Mouse (Mus musculus) limb, embryonic 11.5 days (tissue): ENCODE measurements around the gene Gosr2. TPM values are rescaled to one million over a fixed set of nuclear protein-coding genes. Genes with fewer than 3 reads are reported as not detected.

Experiments
- ATAC-seq: fragments of 200-750 bp; cut with Nextera tagmentation; 2 replicates; pipeline ENCODE4 v1.8.0; 2017; ENCODE audit warnings: low read depth; ENCODE audit not compliant: insufficient number of reproducible peaks, low FRiP score, low TSS enrichment
- DNase-seq: peaks from one replicate; pipeline ENCODE4 v3.0.0-alpha.2; 2015; ENCODE audit warnings: low spot score
- H3K27ac ChIP-seq: fragments of 300-500 bp; sonication (generic); replicated peaks from 2 replicates; pipeline ENCODE4 v1.5.1; 2014; ENCODE audit warnings: low read depth, mild to moderate bottlenecking, low read length
- H3K27me3 ChIP-seq: fragments of 300-500 bp; sonication (generic); 2 replicates; pipeline ENCODE4 v1.6.1; 2014; ENCODE audit warnings: mild to moderate bottlenecking, low read length, mixed read lengths; ENCODE audit not compliant: control insufficient read depth, insufficient read depth
- H3K36me3 ChIP-seq: fragments of 300-500 bp; sonication (generic); 2 replicates; pipeline ENCODE4 v1.6.1; 2014; ENCODE audit warnings: mild to moderate bottlenecking, low read length, moderate library complexity, mixed read lengths; ENCODE audit not compliant: control insufficient read depth, insufficient read depth
- H3K4me1 ChIP-seq: fragments of 300-500 bp; sonication (generic); 2 replicates; pipeline ENCODE4 v1.6.1; 2014; ENCODE audit warnings: low read length, mixed read lengths; ENCODE audit not compliant: control insufficient read depth, insufficient read depth
- H3K4me2 ChIP-seq: fragments of 300-500 bp; sonication (generic); 2 replicates; pipeline ENCODE4 v1.6.1; 2014; ENCODE audit warnings: low read depth, mild to moderate bottlenecking, moderate library complexity; ENCODE audit not compliant: severe bottlenecking
- H3K4me3 ChIP-seq: fragments of 300-500 bp; sonication (generic); 2 replicates; pipeline ENCODE4 v1.5.1; 2014; ENCODE audit warnings: low read depth, low read length
- H3K9ac ChIP-seq: fragments of 300-500 bp; sonication (generic); 2 replicates; pipeline ENCODE4 v1.6.1; 2014; ENCODE audit warnings: mild to moderate bottlenecking, low read length
- H3K9me3 ChIP-seq: fragments of 300-500 bp; sonication (generic); 2 replicates; pipeline ENCODE4 v1.6.1; 2016; ENCODE audit warnings: low read length; ENCODE audit not compliant: control insufficient read depth
- WGBS: fragments of 180-500 bp; shearing (Covaris S2); extraction: QIAGEN DNeasy Blood & Tissue Kit; methylation state at CpG from one replicate; pipeline ENCODE4 v1.1.7; 2014; 5-methylcytosine and 5-hydroxymethylcytosine counted together
- polyA plus RNA-seq: library from polyadenylated mRNA; unstranded; fragments of >200 nt; fragmentation: Nextera tagmentation; extraction: Ambion mirVana; gene quantifications from 2 replicates; pipeline ENCODE4 v1.2.1, GENCODE M21; 2014

The Gosr2 gene
- polyA plus RNA-seq, 1 experiment from 2014 or later = 83.2 TPM

DNA sequence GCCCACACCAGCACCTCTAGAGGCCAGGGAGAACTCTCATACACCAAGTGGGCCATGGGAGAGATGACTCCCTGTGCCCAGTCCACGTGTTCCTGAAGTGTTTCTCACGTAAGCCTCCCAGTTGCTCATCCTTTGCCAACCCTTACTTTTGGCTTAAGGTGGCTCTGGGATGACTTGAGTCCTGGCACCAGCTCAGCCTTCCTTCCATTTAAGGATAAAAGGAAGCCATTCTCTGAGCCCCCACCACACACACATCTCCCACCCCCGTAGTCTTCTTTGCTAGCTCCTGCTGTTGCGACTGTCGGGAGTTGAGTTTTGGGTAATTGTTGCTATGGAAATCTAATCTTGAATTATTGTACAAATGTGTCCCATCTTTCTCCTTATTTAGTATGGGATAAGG lies 35.2 kb downstream of the Gosr2 start:
- no peaks in the 10 kb centered on the region for H3K36me3 ChIP-seq
- H3K9me3 ChIP-seq = no peaks in the 10 kb centered on the region
- no peaks in the 10 kb centered on the region for H3K27me3 ChIP-seq
- H3K9ac ChIP-seq = no peak overlapping the region
- H3K4me3 ChIP-seq = no peak overlapping the region
- H3K27ac ChIP-seq = no peak overlapping the region
- H3K4me2 ChIP-seq = no peak overlapping the region
- ATAC-seq (no peak), DNase-seq (no peak)
- peaks cover 2% of the 10 kb centered on the region; the same call in 1 of the 2 replicates for H3K4me1 ChIP-seq
- 76% methylated on average over 5 of the region's 5 CpGs for WGBS

DNA sequence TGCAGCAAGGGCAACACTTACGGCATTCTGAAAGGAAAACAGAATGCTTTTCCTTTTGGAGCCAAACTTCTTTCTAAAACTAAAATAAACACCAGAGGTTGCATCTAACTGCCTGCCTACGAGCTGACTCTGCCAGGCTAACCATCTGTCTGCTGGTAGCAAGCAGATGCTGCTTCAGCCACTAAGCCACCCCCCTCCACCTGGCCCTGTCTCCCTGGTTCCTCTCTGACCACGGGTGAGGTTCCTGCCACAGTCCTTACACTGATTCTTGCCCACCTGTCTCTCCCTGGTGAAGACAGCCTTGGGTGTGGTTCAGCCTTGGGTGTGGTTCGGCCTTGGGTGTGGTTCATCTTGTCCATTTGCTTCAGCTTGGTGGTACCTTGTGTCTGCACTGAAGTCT lies 35.8 kb downstream of the Gosr2 start:
- H3K9ac ChIP-seq = no peak overlapping the region
- ATAC-seq = no peak
- H3K9me3 ChIP-seq = no peaks in the 10 kb centered on the region
- H3K4me2 ChIP-seq = no peak overlapping the region
- H3K27ac ChIP-seq = no peak overlapping the region
- no peak overlapping the region for H3K4me3 ChIP-seq
- H3K4me1 ChIP-seq = peaks cover under 1% of the 10 kb centered on the region; the same call in 1 of the 2 replicates
- WGBS = 66% methylated on average over 4 of the region's 4 CpGs
- no peaks in the 10 kb centered on the region for H3K27me3 ChIP-seq
- H3K36me3 ChIP-seq = no peaks in the 10 kb centered on the region
- DNase-seq = no peak

DNA sequence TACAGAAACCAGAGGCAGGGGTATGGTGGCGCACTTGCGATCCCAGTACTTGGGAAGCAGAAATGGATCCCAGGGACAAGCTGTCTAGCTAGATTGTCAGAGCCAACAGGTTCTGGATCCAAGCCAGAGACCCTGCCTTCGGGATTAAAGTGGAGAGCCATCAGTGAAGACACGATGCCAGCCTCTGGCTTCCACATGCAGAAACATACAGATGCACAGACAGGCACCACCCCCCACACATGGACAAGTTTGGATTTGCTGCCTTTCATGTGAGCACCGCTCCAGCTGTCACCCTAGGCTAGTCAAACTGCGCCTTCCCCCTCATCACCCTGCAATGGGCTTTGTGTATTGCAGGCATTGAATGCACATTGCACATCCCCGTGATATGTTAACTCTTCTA lies 39.5 kb downstream of the Gosr2 start:
- Histone ChIP-seq H3K4me3 (no peak overlapping the region), H3K4me1 (no peaks in the 10 kb centered on the region), H3K27ac (no peak overlapping the region), H3K27me3 (peaks cover 6% of the 10 kb centered on the region), H3K36me3 (no peaks in the 10 kb centered on the region), H3K9me3 (no peaks in the 10 kb centered on the region), H3K9ac (no peak overlapping the region), H3K4me2 (no peak overlapping the region)
- DNase-seq = no peak
- 83% methylated on average over 7 of the region's 7 CpGs for WGBS
- no peak for ATAC-seq

DNA sequence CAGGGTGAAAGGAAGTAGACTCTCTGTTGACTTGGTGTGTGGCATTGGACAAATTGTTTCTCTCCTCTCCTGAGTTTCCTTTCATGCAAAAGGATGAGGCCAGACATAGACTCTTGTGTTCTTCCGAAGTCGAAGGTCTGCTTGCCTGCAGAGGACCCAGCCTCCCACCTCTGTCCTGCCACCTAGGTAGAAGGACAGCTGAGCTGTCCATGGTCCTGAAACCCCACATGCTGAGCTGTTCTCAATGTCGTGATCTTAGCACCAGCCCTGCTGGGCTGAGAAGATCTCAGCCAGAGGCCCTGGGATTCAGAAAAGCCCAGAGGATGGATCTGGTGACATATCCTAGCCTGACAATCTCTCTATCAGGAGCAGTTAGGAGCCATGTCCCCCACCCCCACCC lies 41.2 kb downstream of the Gosr2 start:
- 8% methylated on average over 3 of the region's 3 CpGs for WGBS
- peaks cover 16% of the 10 kb centered on the region for H3K27me3 ChIP-seq

DNA sequence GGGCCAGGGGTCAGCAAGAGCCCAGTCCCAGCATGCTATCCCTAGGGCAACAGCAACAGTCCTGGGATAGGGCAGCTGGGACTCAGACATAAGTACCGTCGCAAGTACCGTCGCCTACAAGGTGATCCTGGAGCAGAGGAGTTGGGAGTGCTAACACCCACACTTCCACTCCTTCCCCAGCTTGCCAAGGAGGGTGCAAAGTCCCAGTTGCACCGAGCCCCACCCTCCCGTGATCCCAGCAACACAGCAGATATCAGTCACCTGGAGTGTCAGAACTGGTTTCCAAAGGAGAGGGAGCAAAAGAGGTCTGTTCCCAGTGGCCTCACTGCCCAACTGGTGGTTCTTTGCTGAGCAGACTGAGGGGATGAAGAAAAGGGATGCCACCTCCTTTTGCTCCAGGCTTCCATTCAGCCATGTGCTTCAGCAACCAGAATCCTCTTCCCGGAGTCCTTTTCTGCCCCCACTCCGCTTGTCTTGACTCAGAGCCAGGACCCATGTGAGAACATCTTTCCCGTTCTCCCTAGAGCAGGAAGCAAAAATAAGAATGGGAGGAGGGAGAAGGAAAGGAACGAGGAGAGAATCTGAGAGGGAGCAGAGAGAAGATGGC lies 44.2 kb downstream of the Gosr2 start:
- no peaks in the 10 kb centered on the region for H3K9me3 ChIP-seq
- H3K27ac ChIP-seq = no peak overlapping the region
- H3K4me3 ChIP-seq = no peak overlapping the region
- H3K4me1 ChIP-seq = peaks cover 8% of the 10 kb centered on the region
- ATAC-seq (no peak), DNase-seq (no peak)
- peaks cover 44% of the 10 kb centered on the region for H3K27me3 ChIP-seq
- no peaks in the 10 kb centered on the region for H3K36me3 ChIP-seq
- no peak overlapping the region for H3K4me2 ChIP-seq
- H3K9ac ChIP-seq = no peak overlapping the region
- 73% methylated on average over 10 of the region's 10 CpGs for WGBS

More for the DNA sequence above, 41.2 kb downstream of the Gosr2 start:
- H3K27ac ChIP-seq = no peak overlapping the region
- H3K9me3 ChIP-seq = no peaks in the 10 kb centered on the region
- peak; percentile 86 for DNase-seq
- no peak for ATAC-seq
- H3K36me3 ChIP-seq = no peaks in the 10 kb centered on the region
- no peak overlapping the region for H3K9ac ChIP-seq
- H3K4me1 ChIP-seq = no peaks in the 10 kb centered on the region
- H3K4me2 ChIP-seq = no peak overlapping the region
- no peak overlapping the region for H3K4me3 ChIP-seq

DNA sequence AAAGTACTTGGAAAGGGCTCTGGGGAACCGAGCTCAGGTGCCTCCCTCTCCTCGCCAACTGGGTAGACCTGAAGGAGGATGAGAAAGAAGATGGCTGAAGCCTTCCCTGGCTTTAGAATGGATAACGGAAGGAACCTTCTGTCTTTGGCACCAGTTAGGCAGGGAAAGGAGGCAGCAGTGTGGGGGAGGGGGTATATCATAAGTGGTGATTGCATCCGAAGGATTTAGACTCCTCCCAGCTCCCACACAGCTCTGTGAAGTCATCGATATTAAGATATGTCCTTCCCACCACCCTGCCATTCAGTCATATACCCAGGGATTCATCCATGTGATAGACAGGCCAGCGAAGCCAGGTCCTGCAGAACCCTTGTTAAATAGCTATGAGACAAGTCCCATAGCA lies 46.3 kb downstream of the Gosr2 start:
- H3K4me1 ChIP-seq = peaks cover 12% of the 10 kb centered on the region
- ATAC-seq = no peak
- H3K27me3 ChIP-seq = peaks cover 53% of the 10 kb centered on the region
- no peak overlapping the region for H3K9ac ChIP-seq
- H3K4me3 ChIP-seq = no peak overlapping the region
- H3K9me3 ChIP-seq = no peaks in the 10 kb centered on the region
- H3K36me3 ChIP-seq = no peaks in the 10 kb centered on the region
- H3K4me2 ChIP-seq = no peak overlapping the region
- no peak for DNase-seq
- H3K27ac ChIP-seq = no peak overlapping the region
- 80% methylated on average over 6 of the region's 6 CpGs for WGBS

DNA sequence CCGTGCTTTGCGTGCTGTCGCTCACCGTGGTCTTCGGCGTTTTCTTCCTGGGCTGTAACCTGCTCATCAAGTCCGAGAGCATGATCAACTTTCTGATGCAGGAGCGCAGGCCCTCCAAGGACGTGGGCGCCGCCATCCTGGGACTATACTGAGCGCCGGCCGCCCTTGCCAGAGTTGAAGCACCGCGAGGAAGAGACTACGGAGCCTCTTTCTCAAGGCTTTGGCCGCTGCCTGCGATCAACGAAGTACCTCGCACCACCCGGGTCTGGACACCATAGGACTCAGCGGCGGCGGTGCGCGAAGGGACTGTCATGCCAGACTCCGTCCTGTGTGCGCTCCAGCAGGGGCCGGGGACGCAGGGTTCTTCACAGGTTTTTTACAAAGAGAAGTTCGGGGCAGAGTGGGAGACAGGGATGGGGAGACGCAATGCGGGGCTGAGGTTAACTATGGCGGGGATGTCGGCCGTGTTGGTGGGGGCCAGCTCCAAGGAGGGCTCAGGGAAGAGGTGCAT lies 47.7 kb downstream of the Gosr2 start:
- Histone ChIP-seq H3K9ac (no peak overlapping the region), H3K27me3 (peaks cover 53% of the 10 kb centered on the region), H3K9me3 (no peaks in the 10 kb centered on the region), H3K4me3 (peak overlapping the region; percentile 31), H3K27ac (no peak overlapping the region), H3K36me3 (no peaks in the 10 kb centered on the region), H3K4me1 (peaks cover 12% of the 10 kb centered on the region), H3K4me2 (peak overlapping the region; percentile 69)
- no peak for ATAC-seq
- WGBS = 2% methylated on average over 37 of the region's 37 CpGs
- DNase-seq = peak; percentile 47

DNA sequence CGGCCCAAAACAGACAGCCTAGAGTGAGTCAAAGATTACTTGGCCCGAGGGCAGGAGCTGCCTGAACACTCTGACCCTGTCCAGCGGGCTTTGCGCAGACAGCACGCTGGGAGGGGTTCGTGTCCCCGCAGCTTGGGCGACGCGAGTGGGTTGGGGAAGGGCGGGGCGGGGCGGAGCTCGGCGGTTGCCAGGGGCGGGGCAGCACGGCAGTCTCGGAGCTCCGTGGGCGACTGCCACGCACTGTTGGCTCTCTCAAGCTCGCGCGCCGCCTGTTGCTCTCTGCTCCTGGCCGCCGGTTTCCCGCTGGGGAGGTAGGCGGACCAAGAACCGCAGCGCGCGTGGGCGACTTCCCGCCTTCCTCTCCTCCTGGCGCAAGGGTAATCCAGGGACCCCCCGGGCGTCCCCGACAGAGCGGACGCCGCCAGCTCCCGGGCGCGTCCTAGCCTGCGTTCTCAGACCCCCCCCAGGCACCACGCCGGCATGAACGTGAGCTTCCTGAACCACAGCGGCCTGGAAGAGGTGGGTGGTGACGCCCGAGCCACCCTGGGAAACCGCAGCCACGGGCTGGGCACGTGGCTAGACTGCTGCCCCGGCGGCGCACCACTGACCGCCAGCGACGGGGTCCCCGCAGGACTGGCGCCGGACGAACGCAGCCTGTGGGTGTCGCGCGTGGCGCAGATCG lies 48.3 kb downstream of the Gosr2 start, which contains the start of gene Rprml:
Gene Rprml, plus strand, starts transcription at position 270 of the 682 bp plus-strand sequence.
- 1% methylated on average over 66 of the region's 71 CpGs for WGBS
- no peaks in the 10 kb centered on the region for H3K9me3 ChIP-seq
- H3K36me3 ChIP-seq = no peaks in the 10 kb centered on the region
- ATAC-seq (no peak), DNase-seq (peak; percentile 52)
- peaks cover 12% of the 10 kb centered on the region for H3K4me1 ChIP-seq
- no peak within 1 kb of the TSS for H3K9ac ChIP-seq
- H3K4me3 ChIP-seq = peak within 1 kb of the TSS; percentile 31
- H3K4me2 ChIP-seq = peak within 1 kb of the TSS; percentile 69
- peaks cover 53% of the 10 kb centered on the region for H3K27me3 ChIP-seq
- H3K27ac ChIP-seq = no peak within 1 kb of the TSS
